Mouse (Mus musculus) layer of hippocampus, postnatal 14 days (tissue): ENCODE measurements around the gene Zfand3. TPM values are rescaled to one million over a fixed set of nuclear protein-coding genes. Genes with fewer than 3 reads are reported as not detected.

Experiments
- DNase-seq, 2 experiments: peaks; one replicate each; pipeline ENCODE4 v3.0.0; 2021 to 2022; ENCODE audit warnings: low spot score in 2 of 2, mixed read lengths in 1 of 2
- total RNA-seq, 2 experiments: library from RNA; stranded (reverse); gene quantifications; 2 replicates each; pipeline ENCODE4 v1.2.3; 2021

The Zfand3 gene
- total RNA-seq, 2 experiments from 2014 or later: 117 to 122 TPM

- peak; percentile 65 to 68 for DNase-seq
These were observed 183.8 kb downstream of the Zfand3 start for GRCm38 (mm10) chr17:30188031-30188981.

DNA sequence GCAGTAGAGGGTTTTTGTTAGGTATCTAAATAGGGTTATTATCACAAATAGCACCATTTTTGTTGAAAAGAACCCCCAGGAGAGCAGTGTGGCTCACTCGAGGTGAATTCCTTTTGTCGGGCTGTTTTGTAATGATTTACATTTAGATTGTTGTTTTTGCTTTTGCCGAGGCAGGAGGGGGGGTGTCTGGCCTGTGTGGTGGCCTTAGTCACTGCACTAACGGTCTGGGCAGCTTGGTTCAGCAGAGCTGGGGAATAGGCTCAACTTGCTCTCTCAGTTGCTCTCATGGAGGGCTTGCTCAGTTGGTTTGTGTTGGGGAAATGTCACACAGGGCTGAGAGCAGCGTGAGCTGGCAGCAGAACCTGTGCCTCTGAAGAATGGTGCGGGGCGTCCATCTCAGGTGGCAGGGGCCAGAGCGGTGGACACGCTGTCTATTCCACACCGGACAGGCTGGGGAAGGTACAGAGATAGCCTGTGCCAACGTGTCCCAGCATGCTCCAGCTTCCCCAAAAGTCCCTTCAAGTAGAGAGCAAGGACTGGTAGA, 186.6 kb downstream of the Zfand3 start:
- DNase-seq: no peak

DNA sequence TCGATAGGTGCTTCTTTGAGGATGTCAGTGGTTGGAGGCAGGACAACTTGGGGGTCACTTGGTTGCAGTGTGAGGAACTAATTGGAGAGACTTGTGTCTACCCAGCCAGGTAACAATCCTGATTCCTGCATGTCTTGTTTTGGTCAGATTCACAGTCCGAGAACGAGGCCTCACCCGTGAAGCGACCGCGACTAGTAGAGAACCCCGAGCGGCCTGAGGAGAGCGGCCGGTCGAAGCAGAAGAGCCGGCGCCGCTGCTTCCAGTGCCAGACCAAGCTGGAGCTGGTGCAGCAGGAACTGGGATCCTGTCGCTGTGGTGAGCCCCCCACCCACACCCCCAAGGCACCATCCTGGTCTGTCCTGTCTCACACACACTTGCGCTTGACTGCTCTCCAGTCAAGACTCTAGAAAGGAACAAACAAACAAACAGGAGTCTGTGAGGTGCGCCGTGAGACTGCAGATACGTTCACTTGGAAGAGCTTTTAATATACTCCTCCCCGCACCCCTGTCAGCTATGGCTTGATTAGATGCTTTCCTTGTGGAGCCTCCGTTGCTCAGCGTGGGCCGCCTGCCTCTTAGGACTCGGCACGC, 188.0 kb downstream of the Zfand3 start:
- DNase-seq: no peak

DNA sequence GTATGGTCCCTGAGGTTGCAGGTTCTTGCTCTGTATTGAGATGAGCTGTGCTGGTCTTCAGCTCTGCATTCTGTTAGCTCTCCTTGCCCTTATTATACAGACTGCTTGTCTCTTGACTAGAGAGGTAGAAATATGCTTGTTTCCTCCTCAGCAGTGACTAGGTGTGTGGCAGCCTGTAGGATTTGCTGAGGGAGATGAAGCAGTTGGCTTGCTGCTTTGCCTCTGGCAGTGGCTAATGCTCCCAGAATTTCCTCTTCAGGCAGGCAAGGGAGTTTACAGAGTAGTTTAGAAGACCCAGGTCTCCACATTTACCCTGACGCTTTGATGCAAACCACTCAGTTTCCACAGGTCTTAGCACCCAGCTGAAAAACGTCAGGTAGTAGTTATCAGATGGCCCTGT, 189.1 kb downstream of the Zfand3 start:
- no peak for DNase-seq

DNA sequence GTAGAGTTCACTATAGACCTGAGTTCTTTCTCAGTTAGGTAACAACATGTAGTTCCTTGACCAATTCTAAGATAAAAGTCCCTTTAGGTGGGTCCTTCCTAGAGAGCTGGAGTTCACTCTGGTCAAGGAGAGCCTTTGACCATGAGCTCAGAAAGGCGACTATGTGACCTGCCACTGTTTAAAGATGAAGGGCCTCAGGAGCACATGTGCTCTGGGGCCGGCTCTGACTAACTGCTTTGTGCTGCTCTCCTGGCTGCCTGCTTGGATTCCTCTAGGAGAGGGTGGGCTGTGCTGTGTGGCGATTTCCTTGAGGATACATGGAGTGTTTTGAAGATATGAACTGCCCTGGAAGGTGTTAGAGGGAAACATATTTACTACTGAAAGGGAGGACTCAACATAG, 189.6 kb downstream of the Zfand3 start:
- no peak for DNase-seq

DNA sequence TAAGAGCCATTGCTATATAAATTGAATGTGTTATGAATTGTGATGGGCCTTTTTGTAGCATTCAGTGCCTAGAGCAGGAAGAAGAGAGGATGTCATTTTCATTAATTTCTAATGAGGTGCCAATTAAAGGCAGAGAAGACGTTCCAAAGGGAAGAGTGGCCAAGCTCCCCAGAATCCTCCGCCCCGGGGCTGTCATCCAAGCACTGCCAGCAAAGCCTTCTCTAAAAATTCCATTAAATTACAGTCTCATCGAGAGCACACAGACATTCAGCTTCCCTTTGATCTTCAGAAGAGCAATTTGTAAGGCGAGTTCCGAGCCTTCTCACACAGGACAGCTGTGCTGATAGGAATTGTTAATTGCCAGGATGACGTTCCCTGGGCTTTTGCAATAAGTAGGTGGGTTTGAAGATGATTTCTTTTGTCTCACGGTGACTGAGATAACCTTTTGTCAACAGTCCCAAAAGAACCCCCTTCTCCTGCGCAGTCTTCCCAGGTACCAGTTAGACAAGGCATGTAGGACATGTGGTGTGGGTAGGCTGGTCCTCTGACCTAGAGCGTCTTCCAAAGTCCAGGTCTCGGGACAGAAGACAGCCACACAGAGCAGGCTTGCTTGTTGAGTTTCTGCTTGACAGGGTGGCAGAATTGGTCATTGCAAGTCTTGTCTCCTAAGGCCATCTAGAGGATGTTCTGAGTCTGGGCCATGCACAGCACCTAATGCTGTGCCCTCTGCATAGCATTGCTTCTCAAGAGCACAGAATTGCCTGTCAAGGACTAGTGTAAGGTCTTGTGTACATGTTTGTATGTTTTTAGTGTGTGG, 190.3 kb downstream of the Zfand3 start:
- DNase-seq: peak in 1 of 2 experiments; percentile 4

- DNase-seq: peak in 1 of 2 experiments; percentile 10
These were observed 191.2 kb downstream of the Zfand3 start for GRCm38 (mm10) chr17:30195591-30196183.

DNA sequence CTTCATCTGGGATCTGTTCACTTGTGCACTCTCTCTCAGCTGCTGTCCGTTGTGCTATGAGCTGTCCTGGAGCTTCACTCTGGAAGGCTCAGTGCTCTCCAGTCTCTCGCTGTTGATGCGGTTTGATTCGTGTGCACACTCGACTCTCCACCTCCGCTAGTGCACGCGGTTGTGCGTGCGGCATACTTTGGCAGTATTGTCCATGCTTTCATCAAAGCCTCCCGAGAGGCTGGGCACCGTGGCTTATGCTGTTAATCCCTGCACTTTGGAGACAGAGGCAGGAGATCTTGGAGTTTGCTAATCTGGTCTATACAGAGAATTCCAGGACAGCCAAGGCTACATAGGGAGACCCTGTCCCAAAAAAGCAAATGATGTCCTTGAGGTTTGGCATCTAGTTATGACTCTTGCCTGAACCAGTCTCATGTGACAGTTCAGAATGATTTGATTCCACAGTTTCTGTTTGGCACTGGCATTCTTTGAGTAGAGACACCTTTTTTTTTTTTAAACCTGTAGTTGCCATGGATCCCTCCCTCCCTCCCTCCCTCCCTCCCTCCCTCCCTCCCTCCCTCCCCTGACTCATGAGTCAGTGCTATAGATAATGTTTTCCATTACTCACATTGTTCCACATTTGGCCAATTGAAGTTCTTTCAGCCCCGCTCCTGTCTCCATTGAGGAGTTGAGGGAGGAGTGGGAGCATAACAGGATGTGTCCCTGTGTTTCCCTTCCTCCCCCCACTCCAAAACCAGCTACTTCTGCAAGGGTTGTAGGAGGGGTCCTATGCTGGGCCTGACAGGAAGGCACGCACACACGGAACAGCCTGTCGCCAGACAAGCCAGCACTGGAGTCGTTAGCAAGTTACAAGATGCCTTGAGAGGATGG, 192.1 kb downstream of the Zfand3 start:
- peak in 1 of 2 experiments; percentile 12 for DNase-seq

GRCm38 (mm10) chr17:30197280-30198030, 192.9 kb downstream of the Zfand3 start:
- DNase-seq: no peak

- DNase-seq: no peak
These were observed 193.9 kb downstream of the Zfand3 start for GRCm38 (mm10) chr17:30198422-30198821.

- no peak for DNase-seq
These were observed 195.1 kb downstream of the Zfand3 start for GRCm38 (mm10) chr17:30199374-30200247.

GRCm38 (mm10) chr17:30200283-30200682, 195.8 kb downstream of the Zfand3 start:
- DNase-seq: no peak

- no peak for DNase-seq
These were observed 200.7 kb downstream of the Zfand3 start for GRCm38 (mm10) chr17:30205062-30205825.

DNA sequence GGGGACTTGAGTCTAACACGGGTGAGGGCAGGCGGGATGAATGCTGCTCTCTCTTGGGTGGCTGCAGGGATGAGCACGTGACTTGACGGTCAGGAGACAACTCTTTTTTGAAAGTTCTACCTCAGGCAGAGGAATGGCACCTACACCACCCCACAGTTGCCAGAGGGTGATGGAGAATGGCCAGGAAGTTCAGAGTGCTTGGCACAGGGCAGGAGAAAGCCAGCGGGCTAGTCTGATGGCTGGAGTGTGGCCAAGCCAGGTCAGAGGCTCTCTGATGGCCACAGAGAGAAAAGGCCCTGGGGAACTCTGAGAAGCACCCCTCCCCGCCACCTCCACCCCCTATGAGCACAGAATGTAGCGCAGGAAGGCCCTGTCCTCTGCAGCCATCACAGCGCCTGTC, 205.7 kb downstream of the Zfand3 start:
- no peak for DNase-seq

DNA sequence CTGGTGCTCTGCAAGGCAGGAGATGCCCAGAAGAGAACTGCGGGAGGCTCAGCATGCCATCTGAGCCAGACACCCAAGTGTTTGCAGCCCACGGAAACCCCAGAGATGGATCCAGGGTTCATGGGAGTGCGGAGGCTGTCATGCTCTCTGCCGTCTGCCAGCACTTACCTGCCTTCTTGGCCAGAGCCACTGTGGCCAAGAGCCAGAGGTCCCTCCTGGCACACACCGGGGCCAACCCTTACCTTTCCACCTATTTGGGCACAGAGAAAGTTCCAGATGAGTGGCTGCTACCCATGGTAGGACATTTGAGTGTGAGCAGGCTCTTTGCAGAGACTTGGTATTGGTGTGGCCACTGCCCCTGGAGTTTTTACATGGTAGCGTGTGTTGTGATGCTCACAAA, 206.4 kb downstream of the Zfand3 start:
- DNase-seq: no peak

DNA sequence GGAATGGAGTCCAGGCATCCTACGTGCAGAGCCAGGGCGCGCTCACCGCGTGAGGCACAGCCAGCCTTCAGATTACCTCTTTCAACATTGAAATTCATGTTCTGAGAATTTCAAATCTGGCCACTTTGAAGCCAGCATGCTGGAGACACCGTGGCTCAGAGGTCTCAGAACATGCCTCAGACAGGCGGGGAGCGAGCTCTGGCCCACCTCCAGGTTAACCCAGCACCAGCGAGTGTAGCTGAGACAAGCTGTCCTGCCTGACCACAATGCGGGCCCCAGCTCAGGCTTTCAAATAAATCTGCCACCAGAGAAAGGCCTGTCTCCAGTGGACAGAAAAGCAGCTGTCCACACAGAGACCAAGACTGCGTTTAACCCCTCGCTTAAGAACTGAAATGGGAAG, 208.1 kb downstream of the Zfand3 start:
- no peak for DNase-seq

GRCm38 (mm10) chr17:30213371-30213770, 208.8 kb downstream of the Zfand3 start:
- no peak for DNase-seq
